In the genomic region with DNA sequence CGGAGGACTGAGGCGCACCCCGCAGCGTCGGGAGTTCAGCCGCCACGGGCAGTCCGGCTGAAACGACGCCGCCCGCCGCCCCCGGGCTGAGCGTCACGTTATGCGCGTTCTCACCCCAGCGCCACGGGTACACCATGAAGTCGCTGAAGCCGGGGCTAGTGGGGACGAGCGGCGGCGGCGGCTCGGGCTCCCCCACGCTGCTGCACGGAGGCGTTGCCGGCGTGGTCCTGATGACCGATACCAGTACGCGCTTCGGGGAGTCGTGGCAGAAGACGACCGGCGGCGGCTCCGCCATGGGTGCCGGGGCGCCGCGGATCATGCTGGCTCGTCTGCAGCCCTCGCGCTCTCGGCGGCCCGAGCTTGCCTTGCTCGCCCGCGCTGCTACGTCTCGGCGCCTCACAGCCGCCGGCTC, we compare ENCODE assay signal across 8 mouse cellular contexts. TPM values are rescaled to one million over a fixed set of nuclear protein-coding genes. Genes with fewer than 3 reads are reported as not detected.
DNase-seq lines count a peak whose midpoint lies in the region; ATAC-seq and TF ChIP-seq lines count a peak whose summit lies in the region.

No protein-coding gene starts in this region.

- ATAC-seq in heart, embryonic 12.5 days (ENCODE audit: insufficient number of reproducible peaks, low FRiP score), result peak; percentile 7; the same call in 1 of the 2 replicates
- 0 out of 2 replicates have a peak, but pooled peaks have one; percentile 2 for ATAC-seq in erythroblast, adult 5-6 weeks (replicated peaks; ENCODE audit: low FRiP score, poor library complexity, severe bottlenecking)
- ATAC-seq in intestine, embryonic 16.5 days, result peak; percentile 20
- ATAC-seq in midbrain, embryonic 13.5 days, result peak; percentile 68

- WGBS in heart, embryonic 12.5 days, result under 1% methylated on average over 61 of the region's 61 CpGs
- under 1% methylated on average over 59 of the region's 61 CpGs for WGBS in intestine, embryonic 16.5 days
- WGBS in midbrain, embryonic 13.5 days, result under 1% methylated on average over 58 of the region's 61 CpGs

- peak overlapping the region; percentile 86 for H3K4me2 ChIP-seq in heart, embryonic 12.5 days
- H3K4me2 ChIP-seq in CH12.LX (ENCODE audit: insufficient read depth, low read depth, poor library complexity, severe bottlenecking), result peak overlapping the region; percentile 27; the same call in 1 of the 2 replicates
- peak overlapping the region; percentile 91 for H3K4me2 ChIP-seq in intestine, embryonic 16.5 days (ENCODE audit: low read depth, low read length)
- peak overlapping the region; percentile 94 for H3K4me2 ChIP-seq in midbrain, embryonic 13.5 days (replicated peaks)

- H3K4me1 ChIP-seq in heart, embryonic 12.5 days (replicated peaks), result peaks cover 37% of the 10 kb centered on the region
- peaks cover 5 to 30% of the 10 kb centered on the region in 2 experiments for H3K4me1 ChIP-seq in CH12.LX (ENCODE audit: control insufficient read depth in 1 of 2, insufficient read depth in 2 of 2)
- H3K4me1 ChIP-seq in intestine, embryonic 16.5 days (ENCODE audit: control insufficient read depth, insufficient read depth, low read length), result peaks cover 14% of the 10 kb centered on the region
- peaks cover 18% of the 10 kb centered on the region for H3K4me1 ChIP-seq in midbrain, embryonic 13.5 days (replicated peaks)

- peak overlapping the region; percentile 93 for H3K4me3 ChIP-seq in heart, embryonic 12.5 days
- peak overlapping the region; percentile 94 to 98 (median 97) for H3K4me3 ChIP-seq in CH12.LX (replicated peaks in 1 of 3; ENCODE audit: low read depth in 2 of 3, low read length in 2 of 3, poor library complexity in 1 of 3)
- peak overlapping the region; percentile 92 for H3K4me3 ChIP-seq in intestine, embryonic 16.5 days (ENCODE audit: low read length)
- peak overlapping the region; percentile 89 for H3K4me3 ChIP-seq in midbrain, embryonic 13.5 days (replicated peaks)

- no peak for TF ChIP-seq EP300 in CH12.LX (IDR thresholded peaks at IDR 0.05; ENCODE audit: low read length)

- dilution Hi-C loops in CH12.LX (cut with MboI; ENCODE audit: extremely low pct_ligation_motif_present, extremely low pct_unique_long_range_greater_than_20kb, low sequenced_read_pairs), result no loop called here

- H3K9me3 ChIP-seq in heart, embryonic 12.5 days (replicated peaks), result no peaks in the 10 kb centered on the region
- H3K9me3 ChIP-seq in CH12.LX (replicated peaks; ENCODE audit: low read length), result no peaks in the 10 kb centered on the region
- H3K9me3 ChIP-seq in intestine, embryonic 16.5 days (ENCODE audit: control insufficient read depth, low read length), result no peaks in the 10 kb centered on the region
- no peaks in the 10 kb centered on the region for H3K9me3 ChIP-seq in midbrain, embryonic 13.5 days

- no peak for TF ChIP-seq CTCF in CH12.LX (conservative IDR thresholded peaks at IDR 0.05 in 1 of 2, IDR thresholded peaks at IDR 0.05 in 1 of 2; ENCODE audit: low read depth in 2 of 2, low read length in 2 of 2)

- no peaks in the 10 kb centered on the region for H3K36me3 ChIP-seq in heart, embryonic 12.5 days
- H3K36me3 ChIP-seq in CH12.LX (replicated peaks in 1 of 2; ENCODE audit: control insufficient read depth in 1 of 2, insufficient read depth in 1 of 2, low read length in 1 of 2), result peaks cover 0 to 8% of the 10 kb centered on the region in 2 experiments
- H3K36me3 ChIP-seq in intestine, embryonic 16.5 days (ENCODE audit: control insufficient read depth, insufficient read depth, low read length), result no peaks in the 10 kb centered on the region
- no peaks in the 10 kb centered on the region for H3K36me3 ChIP-seq in midbrain, embryonic 13.5 days

- no peak for DNase-seq in heart, adult 9 months (ENCODE audit: low spot score in 2 of 2)
- peak; percentile 23 for DNase-seq in CH12.LX (ENCODE audit: extremely low read depth)
- no peak for DNase-seq in cerebellum, adult 9-10 months
- DNase-seq in layer of hippocampus, adult 9-11 months, result no peak

- TF ChIP-seq RAD21 in CH12.LX (IDR thresholded peaks at IDR 0.05; ENCODE audit: low read depth, low read length), result no peak

- H3K9ac ChIP-seq in heart, embryonic 12.5 days, result peak overlapping the region; percentile 94
- H3K9ac ChIP-seq in CH12.LX (ENCODE audit: insufficient read depth, low read depth), result peak overlapping the region; percentile 69
- peak overlapping the region; percentile 85 for H3K9ac ChIP-seq in intestine, embryonic 16.5 days (ENCODE audit: low read depth, low read length)
- H3K9ac ChIP-seq in midbrain, embryonic 13.5 days (replicated peaks), result peak overlapping the region; percentile 78

- no peaks in the 10 kb centered on the region for H3K27me3 ChIP-seq in heart, embryonic 12.5 days (replicated peaks)
- H3K27me3 ChIP-seq in CH12.LX (replicated peaks), result peaks cover 17% of the 10 kb centered on the region
- H3K27me3 ChIP-seq in intestine, embryonic 16.5 days (replicated peaks; ENCODE audit: control insufficient read depth, insufficient read depth, low read length), result no peaks in the 10 kb centered on the region
- peaks cover 8% of the 10 kb centered on the region; the same call in 1 of the 2 replicates for H3K27me3 ChIP-seq in midbrain, embryonic 13.5 days

- 0 out of 2 replicates have a peak, but pooled peaks have one; percentile 0 for TF ChIP-seq POLR2A in CH12.LX (IDR thresholded peaks at IDR 0.05; ENCODE audit: low read depth, low read length)

- H3K79me2 ChIP-seq in CH12.LX (replicated peaks; ENCODE audit: control insufficient read depth, extremely low read depth, insufficient read depth, poor library complexity, severe bottlenecking), result peaks cover 44% of the 10 kb centered on the region

- in situ Hi-C loops in CH12.LX (cut with MboI; ENCODE audit: low pct_ligation_motif_present, low pct_unique_long_range_greater_than_20kb, low sequenced_read_pairs), result no loop called here

- peak overlapping the region; percentile 93 for H3K27ac ChIP-seq in heart, embryonic 12.5 days (ENCODE audit: poor library complexity, severe bottlenecking)
- H3K27ac ChIP-seq in CH12.LX (ENCODE audit: insufficient read depth, low read depth), result peak overlapping the region; percentile 75
- H3K27ac ChIP-seq in intestine, embryonic 16.5 days (ENCODE audit: low read length), result peak overlapping the region; percentile 93
- peak overlapping the region; percentile 67 for H3K27ac ChIP-seq in midbrain, embryonic 13.5 days

TF ChIP-seq in CH12.LX, 34 proteins besides CTCF, POLR2A, EP300 and RAD21 (continues in another document):
- TF ChIP-seq CHD2 (IDR thresholded peaks at IDR 0.05; ENCODE audit: low read length) (no peak), GABPA (IDR thresholded peaks at IDR 0.05; ENCODE audit: insufficient replicate concordance, low read depth, low read length) (no peak), ZMIZ1 (IDR thresholded peaks at IDR 0.05; ENCODE audit: low read depth, low read length) (0 out of 2 replicates have a peak, but pooled peaks have one; percentile 41), HCFC1 (IDR thresholded peaks at IDR 0.05; ENCODE audit: low read depth, low read length) (no peak), MYC (IDR thresholded peaks at IDR 0.05; ENCODE audit: low read depth, low read length) (no peak), BHLHE40 (IDR thresholded peaks at IDR 0.05; ENCODE audit: low read depth, low read length) (no peak), TBP (conservative IDR thresholded peaks at IDR 0.05; ENCODE audit: low read depth, low read length) (no peak), POLR2AphosphoS2 (IDR thresholded peaks at IDR 0.05; ENCODE audit: low read depth, low read length) (no peak), SIN3A (IDR thresholded peaks at IDR 0.05; ENCODE audit: low read length) (no peak; the same call in 1 of the 2 replicates), NELFE (IDR thresholded peaks at IDR 0.05; ENCODE audit: low read depth, low read length) (no peak), MXI1 (IDR thresholded peaks at IDR 0.05; ENCODE audit: low read depth, low read length) (no peak; the same call in 1 of the 2 replicates), UBTF (IDR thresholded peaks at IDR 0.05; ENCODE audit: low read depth, low read length) (0 out of 2 replicates have a peak, but pooled peaks have one; percentile 11), ELF1 (IDR thresholded peaks at IDR 0.05; ENCODE audit: low read depth, low read length) (no peak), USF1 (IDR thresholded peaks at IDR 0.05; ENCODE audit: low read depth, low read length) (no peak), PAX5 (IDR thresholded peaks at IDR 0.05; ENCODE audit: low read length) (no peak)

RNA-seq across cellular contexts. Expression of gene Zfp367, which starts 0.3 kb away (rescaled TPM):
- polyA plus RNA-seq in heart, embryonic 12.5 days (2016; fragmentation: Nextera tagmentation; extraction: Ambion mirVana), result 28.8 and 29.7 TPM in 2 replicates
- total RNA-seq in CH12.LX (2012; rRNA removed) (12.6 and 17.0 TPM in 2 replicates), CH12.LX (2014; rRNA removed) (33.7 and 39.2 TPM in 2 replicates)
- polyA plus RNA-seq in CH12.LX (2012; ENCODE audit: insufficient read length, low read depth), result 17.3 and 23.8 TPM in 2 replicates
- 25.0 and 29.7 TPM in 2 replicates for total RNA-seq in erythroblast, adult 5-6 weeks (2015; ENCODE audit: low replicate concordance)
- total RNA-seq in erythroblast, adult 5-6 weeks (2017; ENCODE audit: low replicate concordance), result 29.6 and 43.4 TPM in 2 replicates
- polyA plus RNA-seq in intestine, embryonic 16.5 days (2015; fragmentation: Nextera tagmentation; extraction: Ambion mirVana), result 12.8 and 13.4 TPM in 2 replicates
- polyA plus RNA-seq in midbrain, embryonic 13.5 days (2015; fragmentation: Nextera tagmentation; extraction: Ambion mirVana), result 7.8 and 8.0 TPM in 2 replicates

RNA-seq across cellular contexts. Expression of gene Habp4, which starts 8.9 kb away (rescaled TPM):
- polyA plus RNA-seq in heart, embryonic 12.5 days (2016; fragmentation: Nextera tagmentation; extraction: Ambion mirVana), result 69.8 and 75.7 TPM in 2 replicates
- total RNA-seq in CH12.LX (2012; rRNA removed) (1.8 and 3.3 TPM in 2 replicates), CH12.LX (2014; rRNA removed) (2.6 and 3.5 TPM in 2 replicates)
- polyA plus RNA-seq in CH12.LX (2012; ENCODE audit: insufficient read length, low read depth), result 3.3 and 4.2 TPM in 2 replicates
- total RNA-seq in erythroblast, adult 5-6 weeks (2015; ENCODE audit: low replicate concordance), result 4.0 TPM in 1 of 2 replicates, not detected in the other
- 0.17 and 3.3 TPM in 2 replicates for total RNA-seq in erythroblast, adult 5-6 weeks (2017; ENCODE audit: low replicate concordance)
- 11.9 TPM in 2 replicates for polyA plus RNA-seq in intestine, embryonic 16.5 days (2015; fragmentation: Nextera tagmentation; extraction: Ambion mirVana)
- polyA plus RNA-seq in midbrain, embryonic 13.5 days (2015; fragmentation: Nextera tagmentation; extraction: Ambion mirVana), result 19.7 and 25.1 TPM in 2 replicates

RNA-seq across cellular contexts. Expression of gene Slc35d2, which starts 23.5 kb away (rescaled TPM):
- 8.6 and 9.5 TPM in 2 replicates for polyA plus RNA-seq in heart, embryonic 12.5 days (2016; fragmentation: Nextera tagmentation; extraction: Ambion mirVana)
- total RNA-seq in CH12.LX (2012; rRNA removed) (9.2 and 10.3 TPM in 2 replicates), CH12.LX (2014; rRNA removed) (15.4 and 19.4 TPM in 2 replicates)
- 16.9 and 17.2 TPM in 2 replicates for polyA plus RNA-seq in CH12.LX (2012; ENCODE audit: insufficient read length, low read depth)
- total RNA-seq in erythroblast, adult 5-6 weeks (2015; ENCODE audit: low replicate concordance), result 5.0 and 5.2 TPM in 2 replicates
- 1.7 and 4.0 TPM in 2 replicates for total RNA-seq in erythroblast, adult 5-6 weeks (2017; ENCODE audit: low replicate concordance)
- polyA plus RNA-seq in intestine, embryonic 16.5 days (2015; fragmentation: Nextera tagmentation; extraction: Ambion mirVana), result 5.5 and 6.8 TPM in 2 replicates
- 1.4 and 2.2 TPM in 2 replicates for polyA plus RNA-seq in midbrain, embryonic 13.5 days (2015; fragmentation: Nextera tagmentation; extraction: Ambion mirVana)

Comparison
In these comparisons a context has a peak if more than half of its experiments do, and no peak if none do; other contexts are left out.
1. ATAC-seq: peak in every context shown above with its lines; median percentile 68 in midbrain, embryonic 13.5 days; 20 in intestine, embryonic 16.5 days; 7 in heart, embryonic 12.5 days; 2 in erythroblast, adult 5-6 weeks.
2. H3K4me2 ChIP-seq: peak in every context shown above with its lines; median percentile 94 in midbrain, embryonic 13.5 days; 91 in intestine, embryonic 16.5 days; 86 in heart, embryonic 12.5 days; 27 in CH12.LX.